ENCODE assay signal across 22 mouse cellular contexts in the genomic region with DNA sequence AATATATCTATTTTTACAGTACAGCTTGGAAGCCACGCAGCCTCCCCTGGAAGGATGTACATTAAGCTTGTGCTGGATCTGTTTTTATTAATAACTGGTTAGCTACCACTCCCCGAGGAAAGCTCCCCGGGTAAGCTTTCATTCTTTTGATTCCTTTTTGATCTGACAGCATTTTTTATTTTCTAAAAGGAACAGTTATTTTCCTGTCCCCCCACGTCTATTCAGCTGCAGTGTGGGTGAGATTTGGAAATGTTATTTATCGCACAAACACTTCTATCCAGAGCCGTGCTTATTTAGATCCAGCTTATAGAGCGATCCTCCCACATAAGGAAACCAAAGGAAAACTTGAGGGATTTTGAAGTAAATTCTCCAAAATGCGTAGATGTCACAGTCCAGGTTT.
DNase-seq lines count a peak whose midpoint lies in the region; ATAC-seq and TF ChIP-seq lines count a peak whose summit lies in the region.
"Had no signal": no experiment of that assay in that cellular context is flagged by ENCODE, and none has a peak within 500 bp of the region (broad histone marks: within the 10 kb centered on the region; RNA-seq: fewer than 3 reads in every experiment).

No protein-coding gene starts in this region.

- no peaks in the 10 kb centered on the region for H3K9me3 ChIP-seq in heart, embryonic 10.5 days
- H3K9me3 ChIP-seq in midbrain, embryonic 11.5 days (ENCODE audit: control insufficient read depth, low read length) = no peaks in the 10 kb centered on the region
- H3K9me3 ChIP-seq in midbrain, embryonic 15.5 days = no peaks in the 10 kb centered on the region
- H3K9me3 ChIP-seq: forebrain, embryonic 10.5 days; forebrain, embryonic 13.5 days; G1E; hindbrain, embryonic 12.5 days; hindbrain, embryonic 15.5 days had no signal

- no peaks in the 10 kb centered on the region for H3K27me3 ChIP-seq in heart, embryonic 10.5 days (ENCODE audit: insufficient read depth, poor library complexity, severe bottlenecking)
- no peaks in the 10 kb centered on the region for H3K27me3 ChIP-seq in midbrain, embryonic 11.5 days (ENCODE audit: control insufficient read depth, insufficient read depth, low read length)
- H3K27me3 ChIP-seq in midbrain, embryonic 15.5 days (replicated peaks) = no peaks in the 10 kb centered on the region
- H3K27me3 ChIP-seq: CH12.LX; forebrain, embryonic 13.5 days; hindbrain, embryonic 12.5 days; hindbrain, embryonic 15.5 days had no signal

- H3K4me1 ChIP-seq in heart, embryonic 10.5 days = no peaks in the 10 kb centered on the region
- H3K4me1 ChIP-seq in midbrain, embryonic 11.5 days (ENCODE audit: control insufficient read depth, insufficient read depth, low read length) = no peaks in the 10 kb centered on the region
- H3K4me1 ChIP-seq in midbrain, embryonic 15.5 days = no peaks in the 10 kb centered on the region
- peaks cover 6% of the 10 kb centered on the region for H3K4me1 ChIP-seq in olfactory bulb, adult 2 months (ENCODE audit: control insufficient read depth, insufficient read depth, low read length)
- H3K4me1 ChIP-seq: forebrain, embryonic 13.5 days; hindbrain, embryonic 12.5 days; hindbrain, embryonic 15.5 days had no signal

- H3K27ac ChIP-seq in heart, embryonic 10.5 days = no peak overlapping the region
- H3K27ac ChIP-seq in midbrain, embryonic 11.5 days (ENCODE audit: low read depth, low read length) = no peak overlapping the region
- no peak overlapping the region for H3K27ac ChIP-seq in midbrain, embryonic 15.5 days
- H3K27ac ChIP-seq in olfactory bulb, adult 2 months (ENCODE audit: insufficient read depth, low read depth, low read length) = peak overlapping the region; percentile 60
- H3K27ac ChIP-seq: forebrain, embryonic 10.5 days; forebrain, embryonic 13.5 days; heart, adult 2 months; hindbrain, embryonic 12.5 days; hindbrain, embryonic 15.5 days had no signal

- TF ChIP-seq POLR2A in olfactory bulb, adult 2 months (IDR thresholded peaks at IDR 0.05; ENCODE audit: insufficient read depth, low read depth, low read length) = no peak

- TF ChIP-seq CTCF in olfactory bulb, adult 2 months (IDR thresholded peaks at IDR 0.05; ENCODE audit: insufficient read depth, low read depth, low read length) = no peak

- no peak overlapping the region for H3K4me2 ChIP-seq in midbrain, embryonic 11.5 days
- no peak overlapping the region for H3K4me2 ChIP-seq in midbrain, embryonic 15.5 days
- H3K4me2 ChIP-seq: forebrain, embryonic 13.5 days; heart, embryonic 11.5 days; hindbrain, embryonic 12.5 days; hindbrain, embryonic 15.5 days had no signal

- no peak overlapping the region for H3K4me3 ChIP-seq in heart, embryonic 10.5 days
- no peak overlapping the region for H3K4me3 ChIP-seq in midbrain, embryonic 11.5 days (ENCODE audit: low read depth, low read length)
- no peak overlapping the region for H3K4me3 ChIP-seq in midbrain, embryonic 15.5 days
- H3K4me3 ChIP-seq in olfactory bulb, adult 2 months (ENCODE audit: insufficient read depth, low read depth, low read length) = no peak overlapping the region
- H3K4me3 ChIP-seq: forebrain, embryonic 10.5 days; forebrain, embryonic 13.5 days; heart, adult 2 months; hindbrain, embryonic 12.5 days; hindbrain, embryonic 15.5 days had no signal

- 88% methylated on average over 8 of the region's 8 CpGs for WGBS in heart, embryonic 10.5 days
- WGBS in midbrain, embryonic 11.5 days = 90% methylated on average over 8 of the region's 8 CpGs
- 71% methylated on average over 8 of the region's 8 CpGs for WGBS in midbrain, embryonic 15.5 days
- WGBS in olfactory bulb, adult 2 months = 34% methylated on average over 8 of the region's 8 CpGs

- no peak for ATAC-seq in midbrain, embryonic 11.5 days (ENCODE audit: low FRiP score)
- no peak for ATAC-seq in midbrain, embryonic 15.5 days (replicated peaks)
- ATAC-seq: forebrain, embryonic 13.5 days; forebrain, embryonic 16.5 days had no signal

- no peaks in the 10 kb centered on the region for H3K36me3 ChIP-seq in heart, embryonic 10.5 days
- no peaks in the 10 kb centered on the region for H3K36me3 ChIP-seq in midbrain, embryonic 11.5 days (ENCODE audit: control insufficient read depth, insufficient read depth, low read length)
- no peaks in the 10 kb centered on the region for H3K36me3 ChIP-seq in midbrain, embryonic 15.5 days (replicated peaks)
- H3K36me3 ChIP-seq: forebrain, embryonic 10.5 days; G1E; hindbrain, embryonic 12.5 days; hindbrain, embryonic 15.5 days had no signal

- peak; percentile 13 for DNase-seq in heart, adult 11 months
- no peak for DNase-seq in heart, embryonic 10.5 days (ENCODE audit: low spot score)
- peak; percentile 47 for DNase-seq in midbrain, embryonic 11.5 days (ENCODE audit: low spot score, missing footprints)
- DNase-seq in cerebellum, adult 18-20 months = no peak
- DNase-seq: adrenal gland, adult 2 months; adrenal gland, postnatal 14 days; B cell, adult 2 months; cerebellum, adult 11-12 months; cerebellum, adult 9-10 months; cerebellum, postnatal 14 days; gastrocnemius, postnatal 25 days; heart, adult 2 months had no signal

- no peak overlapping the region for H3K9ac ChIP-seq in midbrain, embryonic 11.5 days (ENCODE audit: low read length)
- H3K9ac ChIP-seq in midbrain, embryonic 15.5 days = no peak overlapping the region
- H3K9ac ChIP-seq: forebrain, embryonic 13.5 days; hindbrain, embryonic 12.5 days; hindbrain, embryonic 15.5 days had no signal

Comparison
In these comparisons a context has a peak if more than half of its experiments do, and no peak if none do; other contexts are left out.
1. DNase-seq: peak in heart, adult 11 months (single experiment) and midbrain, embryonic 11.5 days (single experiment); none in heart, embryonic 10.5 days (single experiment) and cerebellum, adult 18-20 months (0 of 2).